ENCODE assay signal across 16 mouse cellular contexts in the genomic region with DNA sequence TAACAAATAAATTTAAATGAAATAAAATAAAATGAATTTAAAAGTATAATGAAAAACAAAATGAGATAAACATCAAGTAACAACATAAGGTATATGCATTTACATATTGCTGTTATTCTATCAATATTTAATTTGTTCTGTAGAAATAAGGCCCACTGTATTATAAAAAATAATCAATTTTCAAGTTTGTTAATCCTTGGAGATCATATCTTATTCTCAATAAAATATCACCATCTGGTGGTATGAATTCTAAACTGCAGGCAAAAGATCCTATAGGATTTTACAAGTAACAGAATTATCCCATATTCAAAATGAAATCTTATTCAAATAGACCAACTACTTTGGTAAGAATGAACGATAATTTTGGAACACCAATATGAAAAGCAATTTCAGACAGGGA.
A peak's percentile ranks its signal among the peaks of the same experiment; 100 is the strongest.
DNase-seq lines count a peak whose midpoint lies in the region; ATAC-seq and TF ChIP-seq lines count a peak whose summit lies in the region.
"Had no signal": no experiment of that assay in that cellular context is flagged by ENCODE, and none has a peak within 500 bp of the region (broad histone marks: within the 10 kb centered on the region; RNA-seq: fewer than 3 reads in every experiment).

No protein-coding gene starts in this region.

- 33% methylated on average over 1 of the region's 1 CpGs for WGBS in heart, postnatal 0 days
- 46% methylated on average over 1 of the region's 1 CpGs for WGBS in embryonic facial prominence, embryonic 14.5 days

- no peak for DNase-seq in heart, postnatal 0 days (ENCODE audit: low spot score)
- DNase-seq in heart, adult 8-10 months (ENCODE audit: low spot score): no peak
- no peak for DNase-seq in left cerebral cortex, adult 2 months (ENCODE audit: extremely low spot score in 1 of 2, low spot score in 2 of 2)
- no peak for DNase-seq in left cerebral cortex, adult 8-10 months (ENCODE audit: low spot score in 2 of 2)
- DNase-seq in Muller cell, postnatal 12 days (ENCODE audit: inconsistent ontology term): peak; percentile 4
- peak; percentile 35 for DNase-seq in embryonic facial prominence, embryonic 14.5 days (ENCODE audit: low spot score)
- no peak for DNase-seq in testis, postnatal 14 days (ENCODE audit: low spot score)
- DNase-seq: adrenal gland, postnatal 36 days; cerebellum, postnatal 36 days; heart, postnatal 4 days; kidney, adult 8-10 months; layer of hippocampus, adult 9-11 months; thymus, postnatal 36 days had no signal

- H3K4me1 ChIP-seq in heart, postnatal 0 days (ENCODE audit: control insufficient read depth, insufficient read depth): no peaks in the 10 kb centered on the region
- no peaks in the 10 kb centered on the region for H3K4me1 ChIP-seq in embryonic facial prominence, embryonic 14.5 days (ENCODE audit: control insufficient read depth, insufficient read depth, low read length)

- no peak overlapping the region for H3K4me2 ChIP-seq in heart, postnatal 0 days (ENCODE audit: low read depth, low read length)
- H3K4me2 ChIP-seq in embryonic facial prominence, embryonic 14.5 days (ENCODE audit: low read depth, low read length): no peak overlapping the region
- H3K4me2 ChIP-seq: midbrain, embryonic 11.5 days had no signal

- no peak overlapping the region for H3K27ac ChIP-seq in heart, postnatal 0 days (ENCODE audit: low read depth)
- no peak overlapping the region for H3K27ac ChIP-seq in left cerebral cortex, adult 2 months
- no peak overlapping the region for H3K27ac ChIP-seq in embryonic facial prominence, embryonic 14.5 days (replicated peaks; ENCODE audit: low read depth, low read length)
- H3K27ac ChIP-seq: liver, embryonic 14.5 days had no signal

- TF ChIP-seq EP300 in heart, postnatal 0 days (IDR thresholded peaks at IDR 0.05; ENCODE audit: low read depth): no peak

- no peak overlapping the region for H3K9ac ChIP-seq in heart, postnatal 0 days (replicated peaks; ENCODE audit: low read depth, low read length)
- H3K9ac ChIP-seq in embryonic facial prominence, embryonic 14.5 days (ENCODE audit: low read depth, low read length): no peak overlapping the region
- H3K9ac ChIP-seq: liver, embryonic 14.5 days had no signal

- peak; percentile 33 for TF ChIP-seq CTCF in heart, postnatal 0 days (IDR thresholded peaks at IDR 0.05; ENCODE audit: low read depth)
- peak; percentile 71 for TF ChIP-seq CTCF in left cerebral cortex, adult 2 months (IDR thresholded peaks at IDR 0.05)

- intact Hi-C loops in left cerebral cortex, adult 2 months (cut with DNase I): loop anchor here (5.0 kb wide), 1 partner anchor 719 kb away; no protein-coding TSS in a partner anchor

- no peaks in the 10 kb centered on the region for H3K9me3 ChIP-seq in heart, postnatal 0 days (replicated peaks; ENCODE audit: control insufficient read depth, low read length)
- H3K9me3 ChIP-seq in embryonic facial prominence, embryonic 14.5 days (ENCODE audit: control insufficient read depth, low read length): no peaks in the 10 kb centered on the region

- ATAC-seq in heart, postnatal 0 days (ENCODE audit: insufficient read depth, low read depth): no peak
- no peak for ATAC-seq in embryonic facial prominence, embryonic 14.5 days (ENCODE audit: low read depth)

- no peaks in the 10 kb centered on the region for H3K36me3 ChIP-seq in heart, postnatal 0 days (replicated peaks; ENCODE audit: control insufficient read depth, insufficient read depth, low read length)
- H3K36me3 ChIP-seq in embryonic facial prominence, embryonic 14.5 days (ENCODE audit: control insufficient read depth, insufficient read depth, low read length): no peaks in the 10 kb centered on the region

- no peaks in the 10 kb centered on the region for H3K27me3 ChIP-seq in heart, postnatal 0 days (ENCODE audit: control insufficient read depth, insufficient read depth, low read length)
- H3K27me3 ChIP-seq in embryonic facial prominence, embryonic 14.5 days (replicated peaks; ENCODE audit: control insufficient read depth, insufficient read depth, low read length): no peaks in the 10 kb centered on the region

- no peak overlapping the region for H3K4me3 ChIP-seq in heart, postnatal 0 days (ENCODE audit: low read depth, low read length)
- H3K4me3 ChIP-seq in left cerebral cortex, adult 2 months: no peak overlapping the region
- H3K4me3 ChIP-seq in embryonic facial prominence, embryonic 14.5 days (ENCODE audit: low read depth, low read length): no peak overlapping the region
- H3K4me3 ChIP-seq: erythroblast, embryonic 14.5 days had no signal

Comparison
In these comparisons a context has a peak if more than half of its experiments do, and no peak if none do; other contexts are left out.
1. DNase-seq: peak in Muller cell, postnatal 12 days (single experiment) and embryonic facial prominence, embryonic 14.5 days (single experiment); none in heart, postnatal 0 days (single experiment), heart, adult 8-10 months (single experiment), left cerebral cortex, adult 2 months (0 of 2), left cerebral cortex, adult 8-10 months (0 of 2) and testis, postnatal 14 days (single experiment).